Mouse (Mus musculus): ENCODE measurements at regions not wholly inside any gene's neighbourhood (a gene's known extent, or its start where the extent isn't known, plus 50 kb on each side); places are given as distances from the start of the nearest gene placed in this dataset.

DNA sequence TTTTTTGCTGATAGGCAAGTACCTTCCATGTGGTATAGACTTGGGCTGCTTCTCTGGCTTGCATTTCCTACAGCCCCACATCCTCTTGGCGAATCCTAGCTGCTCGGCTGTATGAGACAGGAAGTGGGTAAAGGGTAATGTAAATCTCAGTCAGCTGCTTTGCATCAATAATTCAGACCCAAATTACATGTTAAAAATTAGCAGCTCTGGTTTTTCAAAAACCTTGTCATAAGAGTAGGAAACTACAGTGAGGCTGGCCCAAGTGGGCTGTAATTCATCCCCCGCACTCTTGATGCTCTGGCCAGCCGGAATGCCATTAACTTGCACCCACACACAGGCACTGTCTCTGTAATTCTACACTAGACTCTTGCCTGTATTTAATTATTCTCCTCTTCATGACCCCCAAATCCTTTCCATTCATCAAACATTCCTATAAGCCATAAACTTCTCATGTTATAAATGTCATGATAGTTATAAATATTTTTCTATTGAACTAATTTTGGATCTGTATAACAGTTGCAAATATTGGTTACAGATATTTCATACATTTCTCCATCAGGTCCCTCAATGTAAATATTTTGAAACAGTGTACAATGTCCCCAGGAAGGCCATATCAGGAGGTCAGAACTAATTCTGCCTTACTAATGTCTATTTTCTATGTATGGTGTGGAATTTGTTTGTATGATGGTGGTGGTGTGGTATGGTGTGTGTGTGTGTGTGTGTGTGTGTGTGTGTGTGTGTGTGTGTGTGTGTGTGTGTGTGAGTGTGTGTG, 261.0 kb upstream of the Cxadr start:
- no peak for DNase-seq (ENCODE audit: low spot score in 2 of 2)

DNA sequence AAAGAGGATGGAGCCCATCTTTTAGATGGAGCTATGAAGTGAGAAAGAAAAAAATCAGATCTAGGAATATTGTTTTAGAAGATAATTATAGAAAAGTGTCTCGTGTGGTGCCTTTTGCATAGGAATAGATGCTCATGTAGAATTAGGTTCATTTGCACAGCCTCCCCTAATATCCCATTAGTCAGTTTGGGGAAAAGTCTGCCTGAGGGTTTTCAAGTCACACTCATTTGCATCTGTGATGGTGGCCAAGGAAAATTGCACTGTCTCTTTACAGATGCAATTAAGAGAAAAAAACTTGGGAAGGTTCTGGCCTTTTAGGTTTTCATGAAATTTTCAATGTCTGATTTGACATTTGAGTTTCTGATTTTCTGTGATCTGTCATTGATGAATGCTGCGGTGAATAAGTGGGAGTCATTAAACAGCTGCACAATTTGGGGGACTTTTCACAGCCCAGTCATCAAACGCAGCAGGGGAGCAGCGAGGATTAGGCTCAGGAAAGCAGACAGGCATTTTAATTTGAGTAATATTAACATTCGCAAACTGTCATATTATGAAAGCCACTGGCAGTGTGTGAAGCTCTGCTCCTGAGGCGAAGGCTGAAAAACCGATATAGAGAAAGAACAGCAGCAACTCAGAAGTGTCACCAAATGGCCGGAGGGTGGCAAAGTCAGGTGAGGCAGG, 281.5 kb upstream of the Cxadr start:
- no peak for DNase-seq (ENCODE audit: low spot score in 2 of 2)

DNA sequence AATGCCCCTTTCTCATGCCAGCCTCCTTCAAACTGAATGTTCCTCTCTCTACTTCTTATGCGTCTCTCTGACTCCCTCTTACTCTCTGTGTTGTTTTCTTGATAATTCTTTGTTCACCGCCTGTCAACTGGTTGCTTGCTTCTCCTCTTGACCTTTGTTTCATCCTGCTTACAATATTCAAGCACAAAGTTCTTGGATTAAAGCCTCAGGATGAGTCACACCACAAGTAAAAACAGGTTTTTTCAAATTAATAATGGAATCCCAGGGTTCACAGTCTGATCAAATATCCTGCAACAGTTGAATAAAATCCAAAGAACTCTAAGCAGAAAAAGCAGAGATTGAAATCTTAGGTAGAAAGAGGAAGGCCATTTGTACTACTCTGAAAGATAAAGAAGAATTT, 285.9 kb upstream of the Cxadr start:
- DNase-seq (ENCODE audit: low spot score in 2 of 2) = no peak

GRCm38 (mm10) chr16:78013049-78013819, 288.1 kb upstream of the Cxadr start:
- DNase-seq (ENCODE audit: low spot score in 2 of 2) = no peak

GRCm38 (mm10) chr16:78004016-78004415, 297.3 kb upstream of the Cxadr start:
- no peak for DNase-seq (ENCODE audit: low spot score in 2 of 2)

GRCm38 (mm10) chr16:77992986-77993385, 308.3 kb upstream of the Cxadr start:
- no peak for DNase-seq (ENCODE audit: low spot score in 2 of 2)

DNA sequence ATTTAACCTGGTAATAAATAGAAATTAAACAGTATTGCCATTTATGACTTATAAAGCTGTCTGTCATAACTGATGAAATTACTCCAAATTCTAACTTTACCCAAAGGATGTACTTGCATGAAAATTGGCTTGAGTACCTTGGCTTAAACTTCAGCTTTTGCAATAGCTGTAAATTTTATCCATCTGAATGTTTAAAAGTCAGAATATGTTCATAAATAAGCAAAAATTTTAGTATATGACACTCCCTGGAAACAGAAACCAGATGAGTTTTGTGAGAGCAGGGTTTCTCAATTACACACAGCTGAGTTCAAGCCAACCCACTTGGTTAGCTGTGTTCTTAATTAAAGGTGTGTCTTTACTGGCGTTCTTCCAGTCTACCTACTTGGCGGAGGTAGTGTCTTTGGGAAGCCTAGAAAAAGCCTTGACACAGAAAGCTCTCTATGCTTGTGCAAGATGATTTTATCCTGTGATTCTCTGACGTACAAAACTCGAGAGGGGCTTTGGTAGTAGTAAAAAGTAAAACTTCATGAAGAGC, 311.4 kb upstream of the Cxadr start:
- no peak for DNase-seq (ENCODE audit: low spot score in 2 of 2)

DNA sequence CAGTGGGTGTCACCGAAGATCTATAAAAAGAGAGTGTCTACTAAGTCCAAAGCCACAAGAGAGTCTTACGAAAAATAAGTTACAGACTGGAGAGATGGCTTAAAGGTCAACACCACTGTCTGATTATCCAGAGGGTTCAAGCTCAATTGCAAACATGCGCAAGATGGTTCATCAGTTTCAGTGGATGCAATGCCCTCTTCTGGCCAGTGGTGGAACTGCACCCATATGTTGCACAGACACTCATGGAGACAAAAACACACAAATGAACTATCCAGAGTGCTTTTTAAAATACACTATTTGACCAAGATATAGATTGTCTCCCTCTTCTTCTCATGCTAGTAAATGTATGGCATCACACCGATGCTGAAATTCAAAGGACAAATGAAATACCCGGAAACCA, 312.1 kb upstream of the Cxadr start:
- DNase-seq (ENCODE audit: low spot score in 2 of 2) = no peak

GRCm38 (mm10) chr16:77986884-77987529, 314.3 kb upstream of the Cxadr start:
- no peak for DNase-seq (ENCODE audit: low spot score in 2 of 2)

DNA sequence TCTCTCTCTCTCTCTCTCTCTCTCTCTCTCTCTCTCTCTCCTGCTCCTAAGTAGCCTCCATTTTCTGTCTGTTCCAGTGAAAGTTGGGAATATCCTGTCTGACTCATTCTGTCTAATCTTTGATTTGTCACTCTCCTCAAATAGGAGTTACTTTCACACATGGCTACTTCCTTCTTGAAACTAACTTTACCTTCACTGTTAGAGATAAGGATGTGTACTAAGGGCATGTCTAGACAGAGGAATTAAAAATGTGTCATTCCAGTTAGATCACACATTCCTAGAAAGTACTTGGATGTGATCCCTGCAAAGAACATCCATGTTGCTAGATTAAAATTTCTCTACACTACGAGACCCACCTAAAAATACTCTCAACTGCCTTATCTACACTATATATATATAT, 346.9 kb upstream of the Gm11146 start:
- no peak for DNase-seq (ENCODE audit: low spot score in 2 of 2)

GRCm38 (mm10) chr16:77945442-77945841, 343.5 kb upstream of the Gm11146 start:
- DNase-seq (ENCODE audit: low spot score in 2 of 2) = no peak

DNA sequence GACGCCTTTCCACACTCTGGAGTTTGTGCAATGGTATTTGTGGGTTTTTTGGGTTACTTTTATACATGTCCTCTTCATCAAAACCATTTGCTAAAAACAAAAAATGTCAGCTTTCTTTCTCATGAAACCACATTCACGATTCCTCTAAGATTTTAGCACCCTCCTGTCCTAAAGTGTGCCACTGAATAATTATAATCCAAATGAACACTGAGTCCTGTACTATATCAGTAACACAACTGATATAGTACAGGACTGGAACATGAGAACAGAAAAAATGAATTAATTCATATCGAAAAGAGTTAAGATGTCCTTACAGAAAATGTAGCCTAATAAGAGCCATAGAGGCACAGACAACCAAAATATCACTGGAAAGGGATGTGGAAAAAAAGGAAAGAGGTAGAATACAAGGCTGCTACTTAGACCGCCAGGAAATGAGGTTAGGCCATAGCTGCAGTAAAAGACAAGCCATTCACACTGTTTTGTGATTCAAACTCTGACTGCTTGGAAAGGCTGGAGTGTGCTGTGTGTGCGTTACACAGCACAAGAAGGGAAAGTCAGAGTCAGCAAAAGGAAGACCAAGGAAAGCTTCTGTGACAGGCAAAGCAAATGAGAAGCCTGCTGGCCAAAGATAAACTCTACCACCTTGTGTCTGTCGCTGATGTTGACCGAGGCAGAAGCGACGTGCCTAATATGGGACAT, 329.3 kb upstream of the Gm11146 start:
- no peak for DNase-seq (ENCODE audit: low spot score in 2 of 2)

DNA sequence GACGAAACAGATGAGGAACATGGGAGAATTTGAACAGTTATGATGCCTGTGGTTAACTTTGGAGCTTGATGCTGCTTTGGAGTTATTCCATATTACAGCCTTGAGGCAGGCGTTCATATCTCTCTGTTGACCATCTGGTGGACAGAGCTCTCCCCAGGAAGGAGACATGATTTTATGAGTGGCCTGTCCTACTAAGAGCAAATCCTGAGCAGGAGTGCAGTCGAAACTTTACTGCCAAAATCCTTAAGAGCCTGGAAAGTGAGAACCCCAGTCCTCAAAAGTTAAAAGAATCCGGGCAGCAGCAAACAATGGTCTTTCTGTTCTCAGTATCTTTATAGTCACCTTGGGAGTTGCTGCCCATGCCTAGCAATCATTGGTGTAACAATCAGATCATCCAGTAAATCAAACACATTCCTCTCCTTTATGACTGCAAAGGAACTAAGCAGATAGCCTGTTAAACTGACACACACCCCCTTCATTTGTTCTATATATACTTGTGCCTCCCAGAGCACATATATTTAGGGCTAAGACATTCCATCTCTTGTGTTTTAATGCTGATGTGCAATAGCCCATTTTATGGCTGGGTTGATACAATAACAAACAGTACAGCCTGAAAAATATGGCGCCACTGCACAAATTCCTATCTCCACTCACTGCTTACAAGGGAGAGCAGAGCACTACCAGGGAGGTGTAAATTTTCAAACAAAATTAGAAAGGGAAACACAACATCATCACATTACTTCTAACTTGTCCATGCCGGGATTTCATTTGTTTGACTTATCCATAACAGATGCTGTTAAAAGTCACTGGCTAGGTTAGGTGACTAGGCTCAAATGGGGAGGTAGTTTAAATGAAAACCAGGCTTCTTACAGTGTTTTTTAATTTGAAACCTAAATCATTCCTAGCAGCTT, 312.5 kb upstream of the Gm11146 start:
- no peak for DNase-seq (ENCODE audit: low spot score in 2 of 2)

- no peak for DNase-seq (ENCODE audit: low spot score in 2 of 2)
Observed at GRCm38 (mm10) chr16:77894247-77894646, 292.4 kb upstream of the Gm11146 start.

DNA sequence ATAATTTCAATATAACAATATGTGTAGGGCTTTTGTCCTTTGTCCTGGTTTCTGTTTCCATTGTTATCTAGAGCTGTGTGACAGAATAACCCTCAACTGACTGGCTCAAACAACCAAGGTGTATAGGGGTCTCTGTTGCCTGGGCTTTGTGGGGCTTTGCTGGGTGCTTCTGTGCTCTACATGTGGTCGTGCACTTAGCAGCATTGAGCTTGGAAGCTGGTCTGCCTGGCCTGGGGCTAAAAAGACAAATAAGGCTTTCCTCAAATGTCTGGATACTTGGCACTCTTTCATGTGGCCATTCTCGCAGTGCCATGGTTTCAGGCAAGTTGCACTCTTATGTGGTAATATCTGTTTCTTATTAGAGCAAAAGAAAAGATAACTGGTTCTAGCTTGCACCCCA, 291.8 kb upstream of the Gm11146 start:
- DNase-seq (ENCODE audit: low spot score in 2 of 2) = no peak

DNA sequence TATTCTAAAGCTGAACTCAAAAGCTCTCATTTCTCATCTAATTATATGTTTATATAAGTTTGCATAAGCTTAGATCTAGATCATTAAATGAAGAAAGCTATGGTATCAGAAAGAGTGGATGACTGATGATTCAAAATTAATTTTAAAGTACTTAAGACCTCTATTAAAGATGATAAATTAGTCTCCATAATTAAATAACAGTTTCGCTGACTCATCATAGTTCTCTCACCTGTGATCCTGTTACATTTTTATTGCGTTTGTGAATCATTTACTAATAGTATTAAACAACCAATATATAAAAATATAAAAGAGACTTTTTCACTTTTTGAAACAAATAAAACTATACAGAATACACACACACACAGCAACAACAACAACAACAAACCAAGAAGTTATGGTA, 290.8 kb upstream of the Gm11146 start:
- no peak for DNase-seq (ENCODE audit: low spot score in 2 of 2)

DNA sequence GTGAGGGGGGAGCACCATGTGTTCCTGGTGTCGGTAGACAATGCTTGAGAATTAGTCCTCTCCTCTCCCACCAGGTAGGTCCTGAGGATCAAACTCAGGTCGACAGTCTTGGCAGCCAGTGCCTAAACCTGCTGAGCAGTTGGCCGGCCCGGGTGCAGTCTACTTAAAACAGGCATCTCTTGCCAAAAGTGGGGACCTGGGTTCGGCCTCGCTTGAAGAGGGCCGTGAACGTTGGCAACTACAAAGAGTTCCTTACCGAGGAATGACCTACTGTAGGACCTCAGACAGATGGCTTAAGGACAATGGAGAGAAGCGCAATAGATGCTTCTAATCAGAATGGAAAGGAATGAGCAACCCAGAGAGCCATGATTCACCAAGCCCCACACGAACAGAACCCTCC, 287.5 kb upstream of the Gm11146 start:
- DNase-seq (ENCODE audit: low spot score in 2 of 2) = no peak

DNA sequence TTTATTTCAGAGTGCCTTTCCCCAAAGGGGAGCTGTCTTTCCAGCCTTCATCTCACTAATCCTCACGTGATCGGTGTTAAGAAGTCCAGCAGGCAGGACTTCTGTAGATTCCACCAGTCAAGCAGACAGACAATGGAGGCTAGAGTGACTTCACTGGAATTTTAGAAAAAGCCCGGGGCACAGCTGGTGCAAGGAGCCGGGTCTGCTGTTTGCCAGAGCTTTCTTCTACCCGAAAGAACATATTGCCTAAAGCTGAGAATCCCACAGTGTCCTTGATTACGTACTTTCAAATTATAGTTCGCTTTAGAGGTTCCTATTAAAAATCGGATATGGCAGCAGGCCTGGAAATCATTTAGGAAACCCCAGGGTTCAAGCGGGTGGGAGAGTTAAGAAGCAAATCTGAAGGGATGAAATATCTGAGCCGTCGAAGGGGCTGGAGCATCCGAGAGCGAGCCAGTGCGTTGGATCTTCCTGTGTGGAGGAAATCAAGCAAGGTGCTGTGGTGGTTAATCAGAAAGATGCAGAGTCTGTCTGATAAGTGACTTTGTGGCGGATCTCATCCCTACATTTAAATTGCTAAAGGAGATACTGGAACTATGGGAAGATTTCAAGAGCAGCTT, 283.3 kb upstream of the Gm11146 start:
- DNase-seq (ENCODE audit: low spot score in 2 of 2) = no peak

GRCm38 (mm10) chr16:77884495-77884894, 282.6 kb upstream of the Gm11146 start:
- DNase-seq (ENCODE audit: low spot score in 2 of 2) = no peak
